Mouse (Mus musculus) limb, embryonic 15.5 days (tissue): ENCODE measurements at regions not wholly inside any gene's neighbourhood (a gene's known extent, or its start where the extent isn't known, plus 50 kb on each side); places are given as distances from the start of the nearest gene placed in this dataset.

Experiments used
- ATAC-seq: fragments of 200-750 bp; cut with Nextera tagmentation; 2 replicates; pipeline ENCODE4 v1.8.0; 2017; ENCODE audit warnings: low read depth, moderate TSS enrichment; ENCODE audit not compliant: insufficient number of reproducible peaks, low FRiP score, low TSS enrichment
- H3K27ac ChIP-seq: fragments of 300-500 bp; sonication (generic); 2 replicates; pipeline ENCODE4 v1.5.1; 2015; ENCODE audit warnings: moderate library complexity, mild to moderate bottlenecking, inconsistent platforms
- H3K27me3 ChIP-seq: fragments of 300-500 bp; sonication (generic); 2 replicates; pipeline ENCODE4 v1.6.1; 2015; ENCODE audit warnings: inconsistent platforms
- H3K36me3 ChIP-seq: fragments of 300-500 bp; sonication (generic); 2 replicates; pipeline ENCODE4 v1.6.1; 2015; ENCODE audit warnings: inconsistent platforms
- H3K4me1 ChIP-seq: fragments of 300-500 bp; sonication (generic); 2 replicates; pipeline ENCODE4 v1.6.1; 2015; ENCODE audit warnings: inconsistent platforms
- H3K4me2 ChIP-seq: fragments of 300-500 bp; sonication (generic); 2 replicates; pipeline ENCODE4 v1.6.1; 2015; ENCODE audit warnings: mild to moderate bottlenecking, inconsistent platforms
- H3K4me3 ChIP-seq: fragments of 300-500 bp; sonication (generic); 2 replicates; pipeline ENCODE4 v1.5.1; 2015; ENCODE audit warnings: mild to moderate bottlenecking, inconsistent platforms
- H3K9ac ChIP-seq: fragments of 300-500 bp; sonication (generic); 2 replicates; pipeline ENCODE4 v1.6.1; 2015; ENCODE audit warnings: inconsistent platforms
- H3K9me3 ChIP-seq: fragments of 300-500 bp; sonication (generic); 2 replicates; pipeline ENCODE4 v1.6.1; 2016; ENCODE audit warnings: inconsistent platforms
- WGBS: fragments of 180-500 bp; shearing (Covaris S2); methylation state at CpG from one replicate; pipeline ENCODE4 v1.1.7; 2015; 5-methylcytosine and 5-hydroxymethylcytosine counted together

- no peaks in the 10 kb centered on the region for H3K4me1 ChIP-seq
- H3K4me2 ChIP-seq: no peak overlapping the region
- H3K4me3 ChIP-seq: no peak overlapping the region
- H3K27ac ChIP-seq: no peak overlapping the region
- H3K9me3 ChIP-seq: no peaks in the 10 kb centered on the region
- H3K9ac ChIP-seq: no peak overlapping the region
- no peaks in the 10 kb centered on the region for H3K36me3 ChIP-seq
- 68% methylated on average over 4 of the region's 4 CpGs for WGBS
- no peak for ATAC-seq
- H3K27me3 ChIP-seq: no peaks in the 10 kb centered on the region
Observed at GRCm38 (mm10) chr15:68430486-68430885, 1929.8 kb upstream of the Lrrc6 start.

- no peak for ATAC-seq
- WGBS: 19% methylated on average over 6 of the region's 6 CpGs
Observed at GRCm38 (mm10) chr15:68428444-68429228, 1927.9 kb upstream of the Lrrc6 start.

GRCm38 (mm10) chr15:68417142-68417541 is 1916.4 kb upstream of the Lrrc6 start:
- no peak overlapping the region for H3K4me2 ChIP-seq

More at GRCm38 (mm10) chr15:68428444-68429228, 1927.9 kb upstream of the Lrrc6 start:
- H3K4me1 ChIP-seq: no peaks in the 10 kb centered on the region
- no peak overlapping the region for H3K4me3 ChIP-seq
- no peaks in the 10 kb centered on the region for H3K9me3 ChIP-seq
- no peaks in the 10 kb centered on the region for H3K27me3 ChIP-seq
- H3K36me3 ChIP-seq: no peaks in the 10 kb centered on the region
- no peak overlapping the region for H3K27ac ChIP-seq
- H3K4me2 ChIP-seq: no peak overlapping the region
- no peak overlapping the region for H3K9ac ChIP-seq

GRCm38 (mm10) chr15:68415401-68415925 is 1914.8 kb upstream of the Lrrc6 start:
- H3K27ac ChIP-seq: no peak overlapping the region
- no peak for ATAC-seq
- no peak overlapping the region for H3K9ac ChIP-seq
- no peaks in the 10 kb centered on the region for H3K27me3 ChIP-seq
- no peaks in the 10 kb centered on the region for H3K4me1 ChIP-seq
- no peak overlapping the region for H3K4me2 ChIP-seq
- no peaks in the 10 kb centered on the region for H3K9me3 ChIP-seq
- no peaks in the 10 kb centered on the region for H3K36me3 ChIP-seq
- 29% methylated on average over 3 of the region's 3 CpGs for WGBS
- H3K4me3 ChIP-seq: no peak overlapping the region

More at GRCm38 (mm10) chr15:68417142-68417541, 1916.4 kb upstream of the Lrrc6 start:
- Histone ChIP-seq H3K4me3 (no peak overlapping the region), H3K9me3 (no peaks in the 10 kb centered on the region), H3K27ac (no peak overlapping the region), H3K9ac (no peak overlapping the region), H3K36me3 (no peaks in the 10 kb centered on the region), H3K4me1 (no peaks in the 10 kb centered on the region), H3K27me3 (no peaks in the 10 kb centered on the region)
- no peak for ATAC-seq
- WGBS: 12% methylated on average over 1 of the region's 1 CpGs

GRCm38 (mm10) chr15:68414047-68414446 is 1913.3 kb upstream of the Lrrc6 start:
- H3K36me3 ChIP-seq: no peaks in the 10 kb centered on the region
- no peak overlapping the region for H3K4me3 ChIP-seq
- H3K4me2 ChIP-seq: no peak overlapping the region
- H3K9ac ChIP-seq: no peak overlapping the region
- no peak for ATAC-seq
- H3K9me3 ChIP-seq: no peaks in the 10 kb centered on the region
- no peaks in the 10 kb centered on the region for H3K27me3 ChIP-seq
- no peaks in the 10 kb centered on the region for H3K4me1 ChIP-seq
- no peak overlapping the region for H3K27ac ChIP-seq
- 49% methylated on average over 4 of the region's 4 CpGs for WGBS

- no peak overlapping the region for H3K4me2 ChIP-seq
- ATAC-seq: no peak
- H3K4me3 ChIP-seq: no peak overlapping the region
- 82% methylated on average over 2 of the region's 2 CpGs for whole genome bisulfite sequencing
- no peak overlapping the region for H3K27ac ChIP-seq
- H3K36me3 ChIP-seq: no peaks in the 10 kb centered on the region
- H3K4me1 ChIP-seq: no peaks in the 10 kb centered on the region
- no peaks in the 10 kb centered on the region for H3K9me3 ChIP-seq
- H3K9ac ChIP-seq: no peak overlapping the region
- no peaks in the 10 kb centered on the region for H3K27me3 ChIP-seq
Observed at GRCm38 (mm10) chr15:68412697-68413096, 1912.0 kb upstream of the Lrrc6 start.

GRCm38 (mm10) chr15:68412156-68412555 is 1911.4 kb upstream of the Lrrc6 start:
- no peaks in the 10 kb centered on the region for H3K4me1 ChIP-seq
- H3K27ac ChIP-seq: no peak overlapping the region
- H3K27me3 ChIP-seq: no peaks in the 10 kb centered on the region
- H3K9me3 ChIP-seq: no peaks in the 10 kb centered on the region
- H3K4me2 ChIP-seq: no peak overlapping the region
- no peak for ATAC-seq
- 83% methylated on average over 3 of the region's 3 CpGs for WGBS
- no peak overlapping the region for H3K4me3 ChIP-seq
- H3K36me3 ChIP-seq: no peaks in the 10 kb centered on the region
- H3K9ac ChIP-seq: no peak overlapping the region

- no peak overlapping the region for H3K9ac ChIP-seq
- no peaks in the 10 kb centered on the region for H3K9me3 ChIP-seq
- WGBS: 84% methylated on average over 3 of the region's 3 CpGs
- H3K4me3 ChIP-seq: no peak overlapping the region
- no peak overlapping the region for H3K4me2 ChIP-seq
- ATAC-seq: no peak
- H3K36me3 ChIP-seq: no peaks in the 10 kb centered on the region
- H3K27ac ChIP-seq: no peak overlapping the region
- no peaks in the 10 kb centered on the region for H3K4me1 ChIP-seq
- H3K27me3 ChIP-seq: no peaks in the 10 kb centered on the region
Observed at GRCm38 (mm10) chr15:68403554-68404070, 1902.9 kb upstream of the Lrrc6 start.

- Histone ChIP-seq H3K9me3 (no peaks in the 10 kb centered on the region), H3K4me2 (no peak overlapping the region), H3K27ac (no peak overlapping the region), H3K9ac (no peak overlapping the region), H3K27me3 (no peaks in the 10 kb centered on the region), H3K4me3 (no peak overlapping the region), H3K36me3 (no peaks in the 10 kb centered on the region), H3K4me1 (no peaks in the 10 kb centered on the region)
- WGBS: 72% methylated on average over 1 of the region's 1 CpGs
- no peak for ATAC-seq
Observed at GRCm38 (mm10) chr15:68401726-68402125, 1901.0 kb upstream of the Lrrc6 start.

GRCm38 (mm10) chr15:68401006-68401405 is 1900.3 kb upstream of the Lrrc6 start:
- Histone ChIP-seq H3K27ac (no peak overlapping the region), H3K4me1 (no peaks in the 10 kb centered on the region), H3K4me3 (no peak overlapping the region), H3K9ac (no peak overlapping the region), H3K36me3 (no peaks in the 10 kb centered on the region), H3K27me3 (no peaks in the 10 kb centered on the region), H3K4me2 (no peak overlapping the region), H3K9me3 (no peaks in the 10 kb centered on the region)
- 75% methylated on average over 4 of the region's 4 CpGs for WGBS
- no peak for ATAC-seq

GRCm38 (mm10) chr15:68396566-68396965 is 1895.9 kb upstream of the Lrrc6 start:
- no peak overlapping the region for H3K9ac ChIP-seq
- no peaks in the 10 kb centered on the region for H3K4me1 ChIP-seq
- H3K9me3 ChIP-seq: no peaks in the 10 kb centered on the region
- H3K27me3 ChIP-seq: no peaks in the 10 kb centered on the region
- H3K4me3 ChIP-seq: no peak overlapping the region
- no peak overlapping the region for H3K4me2 ChIP-seq
- ATAC-seq: no peak
- H3K36me3 ChIP-seq: no peaks in the 10 kb centered on the region
- WGBS: 78% methylated on average over 6 of the region's 6 CpGs
- H3K27ac ChIP-seq: no peak overlapping the region

- no peak overlapping the region for H3K4me3 ChIP-seq
- H3K4me2 ChIP-seq: no peak overlapping the region
- H3K9me3 ChIP-seq: no peaks in the 10 kb centered on the region
- no peaks in the 10 kb centered on the region for H3K36me3 ChIP-seq
- ATAC-seq: no peak
- H3K27ac ChIP-seq: no peak overlapping the region
- H3K27me3 ChIP-seq: no peaks in the 10 kb centered on the region
- no peak overlapping the region for H3K9ac ChIP-seq
- WGBS: 91% methylated on average over 1 of the region's 1 CpGs
- H3K4me1 ChIP-seq: no peaks in the 10 kb centered on the region
Observed at GRCm38 (mm10) chr15:68394749-68395148, 1894.0 kb upstream of the Lrrc6 start.
